Mouse (Mus musculus) CH12.LX (cell line): Measurements from ENCODE around the gene Dnajc15.

Source experiments
- CTCF ChIP-seq, 2 experiments: IDR thresholded peaks in 1 of 2; conservative IDR thresholded peaks in 1 of 2; 2 replicates each; pipeline ENCODE4 v1.5.1; 2011 to 2012; ENCODE audit warnings: low read depth in 2 of 2, low read length in 2 of 2, improper control_type of control experiment in 1 of 2, inconsistent platforms in 1 of 2, mild to moderate bottlenecking in 1 of 2, moderate library complexity in 1 of 2
- ELF1 ChIP-seq: IDR thresholded peaks from 2 replicates; pipeline ENCODE4 v1.6.1; 2014; ENCODE audit warnings: low read depth, mild to moderate bottlenecking, inconsistent platforms, low read length, improper control_type of control experiment
- MAX ChIP-seq: IDR thresholded peaks from 2 replicates; pipeline ENCODE4 v1.6.1; 2011; ENCODE audit warnings: low read length, improper control_type of control experiment
- MAZ ChIP-seq: IDR thresholded peaks from 2 replicates; pipeline ENCODE4 v1.6.1; 2012; ENCODE audit warnings: low read depth, mild to moderate bottlenecking, inconsistent platforms, low read length, improper control_type of control experiment, moderate library complexity
- POLR2A ChIP-seq: IDR thresholded peaks from 2 replicates; pipeline ENCODE4 v1.6.1; 2011; ENCODE audit warnings: low read depth, mild to moderate bottlenecking, improper control_type of control experiment, low read length
- RAD21 ChIP-seq: IDR thresholded peaks from 2 replicates; pipeline ENCODE4 v1.6.1; 2011; ENCODE audit warnings: low read depth, mild to moderate bottlenecking, low read length, improper control_type of control experiment, moderate library complexity

DNA sequence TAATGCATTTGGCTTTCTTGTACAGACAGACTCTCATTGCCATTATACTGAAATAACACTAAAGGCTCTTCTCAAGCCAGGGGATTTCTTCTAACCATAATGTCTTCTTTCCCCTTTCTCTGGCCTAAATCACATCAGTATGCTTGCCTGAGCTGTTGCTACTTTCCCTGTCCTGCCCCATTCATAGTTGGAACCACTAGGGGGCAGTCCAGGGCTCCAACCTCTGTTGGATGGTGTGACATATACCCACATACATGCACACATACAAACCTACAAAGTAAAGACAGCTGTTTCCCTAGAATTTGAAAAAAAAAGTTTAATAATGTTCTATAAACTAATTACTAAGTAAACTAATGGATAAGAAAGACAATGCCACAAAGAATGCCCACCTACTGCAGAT lies 91.7 kb downstream of the Dnajc15 start:
- TF ChIP-seq CTCF (conservative IDR thresholded peaks at IDR 0.05 in 1 of 2, IDR thresholded peaks at IDR 0.05 in 1 of 2; ENCODE audit: low read depth in 2 of 2, low read length in 2 of 2) = peak; percentile 50 to 68; a peak in 3 of 4 replicates
- TF ChIP-seq POLR2A = no peak
- no peak for TF ChIP-seq MAX
- TF ChIP-seq MAZ = no peak
- no peak for TF ChIP-seq ELF1
- TF ChIP-seq RAD21 = peak; percentile 53
